Mouse (Mus musculus) MEL (cell line): ENCODE measurements around the gene Nmi. TPM values are rescaled to one million over a fixed set of nuclear protein-coding genes. Genes with fewer than 3 reads are reported as not detected.

Experiments used
- DNase-seq: peaks from one replicate; pipeline ENCODE4 v3.0.0; 2011; ENCODE audit warnings: low read depth, low spot score
- H3K27ac ChIP-seq: 2 replicates; pipeline ENCODE4 v1.5.1; 2012; ENCODE audit warnings: low read depth, mild to moderate bottlenecking, control low read depth, low read length, moderate library complexity; ENCODE audit not compliant: control insufficient read depth
- H3K27me3 ChIP-seq, 2 experiments: fragments of 150-350 bp in 1 of 2; sonication (generic) in 1 of 2; 2 replicates each; pipeline ENCODE4 v1.6.1; 2012; ENCODE audit warnings: low read length in 2 of 2, mild to moderate bottlenecking in 2 of 2, improper control_type of control experiment in 1 of 2, moderate library complexity in 1 of 2; ENCODE audit not compliant: insufficient read depth in 2 of 2, control insufficient read depth in 1 of 2
- H3K36me3 ChIP-seq, 2 experiments: 2 replicates each; pipeline ENCODE4 v1.6.1; 2012 to 2014; ENCODE audit warnings: low read length in 2 of 2, improper control_type of control experiment in 1 of 2, inconsistent platforms in 1 of 2, mild to moderate bottlenecking in 1 of 2; ENCODE audit not compliant: insufficient read depth in 2 of 2, control insufficient read depth in 1 of 2
- H3K4me1 ChIP-seq, 2 experiments: fragments of 150-350 bp in 1 of 2; sonication (generic) in 1 of 2; 2 replicates each; pipeline ENCODE4 v1.6.1; 2012; ENCODE audit warnings: low read length in 2 of 2, improper control_type of control experiment in 1 of 2, mild to moderate bottlenecking in 1 of 2; ENCODE audit not compliant: insufficient read depth in 2 of 2, control insufficient read depth in 1 of 2
- H3K4me3 ChIP-seq, 2 experiments: fragments of 150-350 bp in 1 of 2; sonication (generic) in 1 of 2; 2 replicates each; pipeline ENCODE4 v1.5.1; 2012; ENCODE audit warnings: low read depth in 2 of 2, low read length in 2 of 2, mild to moderate bottlenecking in 2 of 2, moderate library complexity in 2 of 2, control low read depth in 1 of 2, improper control_type of control experiment in 1 of 2; ENCODE audit not compliant: control insufficient read depth in 1 of 2, insufficient read depth in 1 of 2
- H3K79me2 ChIP-seq: 2 replicates; pipeline ENCODE4 v1.6.1; 2012; ENCODE audit warnings: mild to moderate bottlenecking, low read length, moderate library complexity; ENCODE audit not compliant: control insufficient read depth, poor library complexity, insufficient read depth
- H3K9ac ChIP-seq: 2 replicates; pipeline ENCODE4 v1.6.1; 2012; ENCODE audit warnings: low read depth, mild to moderate bottlenecking, control low read depth, low read length, moderate library complexity; ENCODE audit not compliant: control insufficient read depth, poor library complexity, severe bottlenecking
- H3K9me3 ChIP-seq: fragments of 150-350 bp; sonication (generic); replicated peaks from 2 replicates; pipeline ENCODE4 v1.6.1; 2012; ENCODE audit warnings: mild to moderate bottlenecking, low read length, improper control_type of control experiment, moderate library complexity; ENCODE audit not compliant: insufficient read depth
- BHLHE40 ChIP-seq: IDR thresholded peaks from 2 replicates; pipeline ENCODE4 v1.6.1; 2012; ENCODE audit warnings: low read depth, mild to moderate bottlenecking, inconsistent platforms, low read length, improper control_type of control experiment, borderline replicate concordance
- CHD1 ChIP-seq: IDR thresholded peaks from 2 replicates; pipeline ENCODE4 v1.6.1; 2012; ENCODE audit warnings: low read depth, mild to moderate bottlenecking, inconsistent platforms, low read length, improper control_type of control experiment
- CTCF ChIP-seq, 3 experiments: IDR thresholded peaks in 2 of 3; conservative IDR thresholded peaks in 1 of 3; 2 replicates each; pipeline ENCODE4 v1.5.1; 2011 to 2012; ENCODE audit warnings: low read length in 3 of 3, low read depth in 2 of 3, mild to moderate bottlenecking in 2 of 3, improper control_type of control experiment in 1 of 3, inconsistent platforms in 1 of 3, mixed read lengths in 1 of 3, moderate library complexity in 1 of 3; ENCODE audit not compliant: control insufficient read depth in 1 of 3, insufficient read depth in 1 of 3, poor library complexity in 1 of 3, severe bottlenecking in 1 of 3
- EP300 ChIP-seq, 2 experiments: IDR thresholded peaks; 2 replicates each; pipeline ENCODE4 v1.6.1; 2011; ENCODE audit warnings: improper control_type of control experiment in 2 of 2, low read length in 2 of 2, low read depth in 1 of 2, mild to moderate bottlenecking in 1 of 2
- ETS1 ChIP-seq: IDR thresholded peaks from 2 replicates; pipeline ENCODE4 v1.6.1; 2012; ENCODE audit warnings: low read depth, mild to moderate bottlenecking, inconsistent platforms, low read length, improper control_type of control experiment, moderate library complexity
- GABPA ChIP-seq: IDR thresholded peaks from 2 replicates; pipeline ENCODE4 v1.6.1; 2012; ENCODE audit warnings: low read depth, mild to moderate bottlenecking, inconsistent platforms, low read length, improper control_type of control experiment, moderate library complexity
- JUND ChIP-seq: IDR thresholded peaks from 2 replicates; pipeline ENCODE4 v1.6.1; 2011; ENCODE audit warnings: low read depth, mild to moderate bottlenecking, improper control_type of control experiment, low read length
- KAT2A ChIP-seq: conservative IDR thresholded peaks from 2 replicates; pipeline ENCODE4 v1.6.1; 2012; ENCODE audit warnings: low read depth, low read length, improper control_type of control experiment, inconsistent platforms
- MAFK ChIP-seq: IDR thresholded peaks from 2 replicates; pipeline ENCODE4 v1.6.1; 2011; ENCODE audit warnings: low read depth, mild to moderate bottlenecking, low read length, improper control_type of control experiment, borderline replicate concordance
- MAZ ChIP-seq: IDR thresholded peaks from 2 replicates; pipeline ENCODE4 v1.6.1; 2012; ENCODE audit warnings: low read depth, mild to moderate bottlenecking, inconsistent platforms, low read length, improper control_type of control experiment
- MEF2A ChIP-seq: IDR thresholded peaks from 2 replicates; pipeline ENCODE4 v1.6.1; 2014; ENCODE audit warnings: low read depth, mild to moderate bottlenecking, inconsistent platforms, low read length, improper control_type of control experiment; ENCODE audit not compliant: poor library complexity, insufficient replicate concordance, severe bottlenecking; ENCODE audit errors: extremely low read depth
- MYC ChIP-seq: IDR thresholded peaks from 2 replicates; pipeline ENCODE4 v1.6.1; 2011; ENCODE audit warnings: low read depth, mild to moderate bottlenecking, low read length, improper control_type of control experiment, moderate library complexity
- NELFE ChIP-seq: IDR thresholded peaks from 2 replicates; pipeline ENCODE4 v1.6.1; 2011; ENCODE audit warnings: low read depth, low read length, improper control_type of control experiment
- NRF1 ChIP-seq: IDR thresholded peaks from 2 replicates; pipeline ENCODE4 v1.6.1; 2014; ENCODE audit warnings: low read depth, mild to moderate bottlenecking, inconsistent platforms, low read length, improper control_type of control experiment, moderate library complexity; ENCODE audit not compliant: poor library complexity, insufficient read depth, severe bottlenecking
- POLR2A ChIP-seq, 2 experiments: IDR thresholded peaks; 2 replicates each; pipeline ENCODE4 v1.6.1; 2011 to 2012; ENCODE audit warnings: low read length in 2 of 2, mild to moderate bottlenecking in 2 of 2, control low read depth in 1 of 2, improper control_type of control experiment in 1 of 2, low read depth in 1 of 2, moderate library complexity in 1 of 2; ENCODE audit not compliant: control insufficient read depth in 1 of 2, insufficient read depth in 1 of 2, poor library complexity in 1 of 2
- POLR2AphosphoS5 ChIP-seq: IDR thresholded peaks from 2 replicates; pipeline ENCODE4 v1.6.1; 2012; ENCODE audit warnings: low read depth, borderline replicate concordance, mild to moderate bottlenecking, inconsistent platforms, low read length, moderate library complexity, mixed read lengths
- RAD21 ChIP-seq: IDR thresholded peaks from 2 replicates; pipeline ENCODE4 v1.6.1; 2011; ENCODE audit warnings: mild to moderate bottlenecking, low read depth, low read length, improper control_type of control experiment
- RCOR1 ChIP-seq: IDR thresholded peaks from 2 replicates; pipeline ENCODE4 v1.6.1; 2012; ENCODE audit warnings: low read depth, mild to moderate bottlenecking, inconsistent platforms, low read length, improper control_type of control experiment
- SIN3A ChIP-seq: IDR thresholded peaks from 2 replicates; pipeline ENCODE4 v1.6.1; 2012; ENCODE audit warnings: low read length, improper control_type of control experiment, inconsistent platforms
- TAL1 ChIP-seq: IDR thresholded peaks from 2 replicates; pipeline ENCODE4 v1.6.1; 2012; ENCODE audit warnings: mild to moderate bottlenecking, inconsistent platforms, low read length, moderate library complexity, mixed read lengths
- TBP ChIP-seq: IDR thresholded peaks from 2 replicates; pipeline ENCODE4 v1.8.0; 2011; ENCODE audit warnings: low read depth, low read length, improper control_type of control experiment
- UBTF ChIP-seq: IDR thresholded peaks from 2 replicates; pipeline ENCODE4 v1.6.1; 2012; ENCODE audit warnings: low read depth, mild to moderate bottlenecking, inconsistent platforms, low read length, improper control_type of control experiment, moderate library complexity, borderline replicate concordance; ENCODE audit not compliant: insufficient read depth
- USF1 ChIP-seq: IDR thresholded peaks from 2 replicates; pipeline ENCODE4 v1.6.1; 2014; ENCODE audit warnings: low read depth, mild to moderate bottlenecking, inconsistent platforms, low read length, improper control_type of control experiment, moderate library complexity
- ZC3H11A ChIP-seq: IDR thresholded peaks from 2 replicates; pipeline ENCODE4 v1.6.1; 2012; ENCODE audit warnings: low read depth, mild to moderate bottlenecking, inconsistent platforms, low read length, improper control_type of control experiment
- ZKSCAN1 ChIP-seq: IDR thresholded peaks from 2 replicates; pipeline ENCODE4 v1.6.1; 2012; ENCODE audit warnings: low read depth, mild to moderate bottlenecking, inconsistent platforms, low read length, improper control_type of control experiment, moderate library complexity
- ZMIZ1 ChIP-seq: IDR thresholded peaks from 2 replicates; pipeline ENCODE4 v1.6.1; 2012; ENCODE audit warnings: low read depth, mild to moderate bottlenecking, inconsistent platforms, low read length, improper control_type of control experiment, moderate library complexity
- polyA plus RNA-seq, 2 experiments: library from polyadenylated mRNA; stranded (reverse) in 1 of 2; unstranded in 1 of 2; fragments of >175 nt in 1 of 2; fragments of >200 nt in 1 of 2; gene quantifications; 2 replicates each; pipeline versions ENCODE4 v1.2.1 to v1.2.4; 2012; ENCODE audit warnings: low replicate concordance in 2 of 2, low read depth in 1 of 2; ENCODE audit not compliant: insufficient read length in 2 of 2, insufficient read depth in 1 of 2, missing spikeins in 1 of 2
- total RNA-seq: library from RNA; depleted of rRNA; stranded (reverse); fragments of 300-350 nt; gene quantifications from 2 replicates; pipeline ENCODE4 v1.2.3, GENCODE M21; 2012

The Nmi gene
- total and polyA plus RNA-seq, 3 experiments = 12.1 to 14.1 TPM; not detected in 1

DNA sequence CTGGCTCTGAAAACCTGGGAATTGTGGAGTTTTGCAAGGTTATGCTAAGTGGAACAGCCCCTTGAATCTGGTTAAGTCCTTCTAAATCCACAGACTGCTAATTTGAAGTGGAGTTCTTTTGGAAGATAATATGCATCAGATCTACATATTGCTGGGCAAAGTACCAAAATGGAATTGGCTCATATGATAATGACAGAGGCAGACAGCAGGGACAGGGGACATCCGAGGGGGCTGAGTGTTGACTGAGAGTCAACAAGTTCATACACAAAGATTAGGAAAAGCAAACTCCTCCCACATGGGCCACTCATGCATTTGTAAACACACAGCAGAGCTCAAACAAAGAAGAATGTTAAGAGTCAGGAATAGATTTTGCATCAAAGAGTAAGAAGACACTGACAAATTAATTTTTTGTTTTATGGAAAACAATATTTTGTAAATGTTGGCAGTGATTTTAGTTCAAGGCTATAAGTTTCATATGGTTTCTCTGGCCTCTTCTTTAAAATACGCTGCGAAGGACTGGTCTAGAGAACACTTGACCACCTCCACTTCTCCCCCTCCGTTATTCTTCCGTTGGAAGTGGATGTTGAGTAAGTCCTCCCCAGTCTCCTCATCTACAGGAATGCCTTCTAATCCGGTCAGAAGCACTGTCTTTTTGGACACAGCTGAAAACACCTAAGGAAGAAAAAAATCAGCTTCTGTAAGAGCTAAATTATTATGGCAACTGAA is 25.0 kb downstream of the Nmi start (continued):
- TF ChIP-seq MAFK = no peak
- TF ChIP-seq, all 39 proteins: peak for 5

DNA sequence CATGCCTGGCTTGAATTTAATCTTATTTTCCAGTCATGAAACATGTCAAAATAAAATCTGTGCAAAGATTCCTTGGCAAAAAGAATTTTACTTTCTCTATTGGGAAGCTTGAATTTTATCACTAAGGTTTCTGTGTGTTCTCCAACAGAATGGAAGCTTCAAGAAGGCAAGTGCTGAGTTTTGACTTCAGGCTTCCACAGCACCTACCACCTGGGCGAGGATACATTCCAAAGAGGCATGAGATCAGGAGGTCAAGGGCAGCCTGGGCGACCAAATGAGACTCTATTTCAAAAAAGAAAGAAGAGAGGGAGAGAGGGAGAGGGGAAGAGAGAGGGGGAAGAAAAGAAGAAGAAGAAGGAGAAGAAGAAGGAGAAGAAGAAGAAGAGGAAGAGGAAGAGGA is 27.5 kb downstream of the Nmi start:
- H3K79me2 ChIP-seq = no peaks in the 10 kb centered on the region; the same call in 1 of the 2 replicates

DNA sequence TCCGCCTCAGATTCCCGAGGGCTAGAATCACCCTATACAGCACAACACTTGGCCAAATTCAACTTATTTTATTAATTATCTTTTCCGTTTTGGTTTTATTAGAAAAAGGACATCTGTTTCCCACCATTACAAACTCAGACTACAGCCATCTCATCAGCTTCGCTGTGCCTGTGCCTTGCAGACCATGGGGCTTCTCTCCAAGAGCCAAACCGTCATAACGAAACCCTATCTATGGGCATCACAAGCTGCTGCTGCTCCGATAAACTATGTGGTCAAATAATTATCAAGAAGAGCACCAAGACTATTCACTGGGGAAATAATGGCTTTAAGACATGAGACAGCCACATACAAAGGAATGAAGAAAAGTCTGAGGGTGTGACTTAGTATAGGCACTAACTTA is 31.5 kb downstream of the Nmi start:
- peak; percentile 94 for DNase-seq
- H3K9me3 ChIP-seq = no peaks in the 10 kb centered on the region
- TF ChIP-seq TAL1 = peak; percentile 97
- no peak for TF ChIP-seq ZKSCAN1
- TF ChIP-seq ETS1 = peak; percentile 99
- no peak for TF ChIP-seq POLR2AphosphoS5
- peak; percentile 95 for TF ChIP-seq RCOR1
- TF ChIP-seq GABPA = no peak
- no peak for TF ChIP-seq NRF1
- TF ChIP-seq JUND = 0 out of 2 replicates have a peak, but pooled peaks have one; percentile 64
- no peak for TF ChIP-seq RAD21
- TF ChIP-seq USF1 = 0 out of 2 replicates have a peak, but pooled peaks have one; percentile 40
- TF ChIP-seq TBP = peak; percentile 86
- no peak for TF ChIP-seq CTCF (IDR thresholded peaks at IDR 0.05 in 2 of 3, conservative IDR thresholded peaks at IDR 0.05 in 1 of 3; ENCODE audit: control insufficient read depth in 1 of 3, insufficient read depth in 1 of 3, low read depth in 2 of 3, low read length in 3 of 3, poor library complexity in 1 of 3, severe bottlenecking in 1 of 3)
- TF ChIP-seq BHLHE40 = peak; percentile 85
- TF ChIP-seq UBTF = no peak
- TF ChIP-seq KAT2A = peak; percentile 46; the same call in 1 of the 2 replicates
- TF ChIP-seq ZMIZ1 = 0 out of 2 replicates have a peak, but pooled peaks have one; percentile 69
- TF ChIP-seq MYC = peak; percentile 85
- TF ChIP-seq MAFK = peak; percentile 79; the same call in 1 of the 2 replicates
- peak; percentile 76; the same call in 1 of the 2 replicates for TF ChIP-seq MAZ
- TF ChIP-seq SIN3A = peak; percentile 97
- TF ChIP-seq POLR2A (IDR thresholded peaks at IDR 0.05; ENCODE audit: control insufficient read depth in 1 of 2, insufficient read depth in 1 of 2, low read depth in 1 of 2, low read length in 2 of 2, poor library complexity in 1 of 2) = peak in 1 of 2 experiments; percentile 56; a peak in 2 of 4 replicates
- no peak; the same call in 1 of the 2 replicates for TF ChIP-seq ZC3H11A
- peak; percentile 25; the same call in 1 of the 2 replicates for TF ChIP-seq NELFE
- no peak; the same call in 1 of the 2 replicates for TF ChIP-seq CHD1
- TF ChIP-seq MEF2A = no peak
- peak; percentile 100 for TF ChIP-seq EP300 (IDR thresholded peaks at IDR 0.05; ENCODE audit: low read depth in 1 of 2, low read length in 2 of 2)

More for the DNA sequence above, 27.5 kb downstream of the Nmi start:
- no peaks in the 10 kb centered on the region for H3K9me3 ChIP-seq
- peaks cover 15 to 23% of the 10 kb centered on the region in 2 experiments for H3K4me1 ChIP-seq
- TF ChIP-seq MAFK = no peak
- H3K4me3 ChIP-seq = no peak overlapping the region
- H3K27me3 ChIP-seq = no peaks in the 10 kb centered on the region
- no peak for DNase-seq
- no peak overlapping the region for H3K27ac ChIP-seq
- H3K9ac ChIP-seq = no peak overlapping the region
- peaks cover 0 to 21% of the 10 kb centered on the region in 2 experiments; a peak in 2 of 4 replicates for H3K36me3 ChIP-seq

More for the DNA sequence above, 31.5 kb downstream of the Nmi start:
- Histone ChIP-seq H3K27ac (peak overlapping the region; percentile 97), H3K27me3 (no peaks in the 10 kb centered on the region), H3K4me3 (peak overlapping the region in 1 of 2 experiments; percentile 16; a peak in 1 of 4 replicates), H3K9ac (peak overlapping the region; percentile 65), H3K36me3 (peaks cover 0 to 52% of the 10 kb centered on the region in 2 experiments; a peak in 2 of 4 replicates), H3K79me2 (no peaks in the 10 kb centered on the region; the same call in 1 of the 2 replicates), H3K4me1 (peaks cover 37 to 43% of the 10 kb centered on the region in 2 experiments)
